Mouse (Mus musculus) cerebellum, adult 18-20 months (tissue): Measurements from ENCODE around the gene Phrf1.

Experiments
- DNase-seq, 2 experiments: peaks; one replicate each; pipeline ENCODE4 v3.0.0; 2021

Gene Phrf1

GRCm38 (mm10) chr7:141294479-141294878, 65.9 kb downstream of the Phrf1 start:
- DNase-seq: no peak

GRCm38 (mm10) chr7:141297926-141298650, 69.5 kb downstream of the Phrf1 start:
- DNase-seq: no peak

- DNase-seq: peak; percentile 74 to 84
Observed at GRCm38 (mm10) chr7:141299175-141299574, 70.6 kb downstream of the Phrf1 start.

- DNase-seq: peak; percentile 72 to 76
Observed at GRCm38 (mm10) chr7:141301386-141301785, 72.8 kb downstream of the Phrf1 start.

GRCm38 (mm10) chr7:141302702-141303268, 74.2 kb downstream of the Phrf1 start:
- no peak for DNase-seq

GRCm38 (mm10) chr7:141304537-141304936, 76.0 kb downstream of the Phrf1 start:
- no peak for DNase-seq
